Mouse (Mus musculus) lung, postnatal 0 days (tissue): ENCODE measurements around the gene Ccnl1.

Source experiments
- CTCF ChIP-seq: IDR thresholded peaks from 2 replicates; pipeline ENCODE4 v1.5.1; 2016; ENCODE audit warnings: antibody characterized with exemption, mild to moderate bottlenecking
- EP300 ChIP-seq: IDR thresholded peaks from 2 replicates; pipeline ENCODE4 v1.6.1; 2016; ENCODE audit warnings: antibody characterized with exemption, mild to moderate bottlenecking, control low read depth

GRCm38 (mm10) chr3:65959416-65960001 is 1.5 kb upstream of the Ccnl1 start:
- TF ChIP-seq CTCF (no peak), EP300 (no peak)
